Mouse (Mus musculus): ENCODE data around the gene Bche. TPM values are rescaled to one million over a fixed set of nuclear protein-coding genes. Genes with fewer than 3 reads are reported as not detected.
A peak's percentile ranks its signal among the peaks of the same experiment; 100 is the strongest.

The Bche gene
- total and polyA plus RNA-seq, 2 experiments from 2014 or later: 1.5 to 2.6 TPM

DNA sequence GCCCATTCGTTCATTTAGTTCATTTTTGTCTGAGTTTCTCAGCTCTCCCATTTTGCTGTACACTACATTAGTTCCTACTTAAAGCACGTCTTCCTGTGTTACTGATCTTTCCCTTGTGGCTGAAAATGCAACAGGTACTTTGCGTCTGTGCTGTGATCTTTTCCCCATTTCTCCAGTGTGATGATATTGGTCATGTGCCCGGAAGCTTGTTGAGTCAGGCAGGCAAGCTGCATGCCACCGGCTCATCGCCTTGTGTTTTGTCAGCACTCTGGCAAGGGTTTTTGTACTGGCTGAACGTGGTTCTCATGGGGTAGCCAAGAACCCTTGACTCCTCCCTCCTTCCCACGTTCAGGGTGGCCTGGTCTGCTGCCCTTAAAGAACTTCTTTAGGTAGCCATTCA is 1.7 kb upstream of the Bche start:
- H3K27me3 ChIP-seq (ENCODE audit: insufficient read depth, low read length): no peaks in the 10 kb centered on the region
- H3K9ac ChIP-seq: no peak overlapping the region
- no peaks in the 10 kb centered on the region for H3K4me1 ChIP-seq (ENCODE audit: insufficient read depth)
- H3K36me3 ChIP-seq (ENCODE audit: insufficient read depth): no peaks in the 10 kb centered on the region
- 55% methylated on average over 8 of the region's 8 CpGs for WGBS
- no peaks in the 10 kb centered on the region for H3K9me3 ChIP-seq (ENCODE audit: low read length)
- DNase-seq: peak; percentile 45
- H3K4me2 ChIP-seq (ENCODE audit: low read depth): no peak overlapping the region
- ATAC-seq: peak; percentile 60
- H3K27ac ChIP-seq (ENCODE audit: low read depth, low read length): no peak overlapping the region
- H3K4me3 ChIP-seq (ENCODE audit: low read depth, low read length): no peak overlapping the region
- TF ChIP-seq CTCF (IDR thresholded peaks at IDR 0.05; ENCODE audit: low read depth): no peak

DNA sequence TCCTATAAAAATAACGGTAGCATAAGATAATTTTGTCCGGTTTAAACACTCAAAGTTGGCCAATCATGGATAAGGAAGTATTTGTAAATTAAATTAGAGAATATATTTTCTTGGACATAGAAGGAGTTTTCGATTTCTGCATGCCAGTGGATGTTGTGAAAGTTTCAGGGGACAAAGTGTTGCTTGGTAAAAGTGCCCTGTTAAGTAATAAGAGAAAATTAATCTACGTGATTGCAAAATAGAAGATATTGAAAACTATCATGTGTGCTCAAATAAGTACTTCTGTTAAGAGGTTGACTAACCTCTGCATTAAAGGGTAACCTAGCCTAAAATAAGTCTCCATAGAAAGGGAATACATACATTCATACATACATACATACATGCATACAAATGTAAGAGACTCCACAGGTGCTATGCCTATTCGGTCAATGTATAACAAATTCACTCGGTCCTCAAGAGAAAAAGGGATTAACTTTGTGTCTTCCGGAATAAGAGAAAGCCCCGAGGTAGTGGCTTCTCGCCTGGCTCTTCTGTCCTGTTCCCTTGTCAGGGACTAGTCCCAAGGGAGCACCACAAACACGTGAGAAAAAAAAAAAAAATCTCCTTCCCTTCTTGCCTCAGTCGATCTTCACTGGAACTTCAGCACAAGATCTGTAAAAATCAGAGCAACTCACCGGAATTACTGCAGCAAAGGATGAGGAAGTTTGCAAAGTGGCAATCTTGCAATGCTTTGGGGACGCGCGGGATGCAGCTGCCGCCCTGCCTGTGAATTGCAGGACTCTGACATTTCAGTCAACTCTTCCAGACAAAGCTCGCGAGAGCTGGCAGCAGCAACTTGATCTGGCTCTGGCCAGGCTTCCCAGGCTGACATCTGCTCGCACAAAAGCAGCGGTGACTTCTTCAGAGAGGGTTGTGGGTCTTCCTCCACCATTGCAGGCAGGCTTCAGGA is 480 bp downstream of the Bche start:
- Histone ChIP-seq H3K9me3 (ENCODE audit: low read length) (no peaks in the 10 kb centered on the region), H3K9ac (peak overlapping the region; percentile 41), H3K4me1 (ENCODE audit: insufficient read depth) (no peaks in the 10 kb centered on the region), H3K4me3 (ENCODE audit: low read depth, low read length) (peak overlapping the region; percentile 40), H3K27ac (ENCODE audit: low read depth, low read length) (no peak overlapping the region), H3K4me2 (ENCODE audit: low read depth) (peak overlapping the region; percentile 74), H3K36me3 (ENCODE audit: insufficient read depth) (no peaks in the 10 kb centered on the region), H3K27me3 (ENCODE audit: insufficient read depth, low read length) (no peaks in the 10 kb centered on the region)
- ATAC-seq (peak; percentile 85), DNase-seq (peak; percentile 64)
- TF ChIP-seq CTCF (IDR thresholded peaks at IDR 0.05; ENCODE audit: low read depth): no peak
- 19% methylated on average over 20 of the region's 20 CpGs for WGBS

DNA sequence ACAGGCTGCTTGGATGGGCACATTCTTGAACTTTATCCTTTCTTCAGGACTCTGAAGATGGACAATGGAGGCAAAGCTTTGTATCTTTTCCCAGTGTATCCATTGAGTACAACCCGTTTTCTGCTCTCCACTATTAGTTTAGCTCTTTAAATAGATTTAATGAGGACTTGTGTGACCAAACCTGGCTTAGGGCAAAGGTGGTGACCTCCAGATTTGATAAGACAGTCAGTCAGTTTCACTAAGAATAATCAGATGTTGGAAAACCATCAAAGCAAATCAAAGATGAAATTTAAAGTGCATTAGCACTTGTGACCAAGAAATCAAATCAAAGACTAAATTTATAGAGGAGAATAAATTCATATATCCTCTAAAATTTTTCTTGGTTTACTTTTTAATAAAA is 1.7 kb downstream of the Bche start:
- Histone ChIP-seq H3K27ac (ENCODE audit: low read depth, low read length) (no peak overlapping the region), H3K4me2 (ENCODE audit: low read depth) (no peak overlapping the region), H3K9me3 (ENCODE audit: low read length) (no peaks in the 10 kb centered on the region), H3K9ac (no peak overlapping the region), H3K27me3 (ENCODE audit: insufficient read depth, low read length) (no peaks in the 10 kb centered on the region), H3K36me3 (ENCODE audit: insufficient read depth) (no peaks in the 10 kb centered on the region), H3K4me1 (ENCODE audit: insufficient read depth) (no peaks in the 10 kb centered on the region), H3K4me3 (ENCODE audit: low read depth, low read length) (no peak overlapping the region)
- TF ChIP-seq CTCF (IDR thresholded peaks at IDR 0.05; ENCODE audit: low read depth): no peak
- ATAC-seq (no peak), DNase-seq (no peak)
- 31% methylated on average over 1 of the region's 1 CpGs for WGBS

DNA sequence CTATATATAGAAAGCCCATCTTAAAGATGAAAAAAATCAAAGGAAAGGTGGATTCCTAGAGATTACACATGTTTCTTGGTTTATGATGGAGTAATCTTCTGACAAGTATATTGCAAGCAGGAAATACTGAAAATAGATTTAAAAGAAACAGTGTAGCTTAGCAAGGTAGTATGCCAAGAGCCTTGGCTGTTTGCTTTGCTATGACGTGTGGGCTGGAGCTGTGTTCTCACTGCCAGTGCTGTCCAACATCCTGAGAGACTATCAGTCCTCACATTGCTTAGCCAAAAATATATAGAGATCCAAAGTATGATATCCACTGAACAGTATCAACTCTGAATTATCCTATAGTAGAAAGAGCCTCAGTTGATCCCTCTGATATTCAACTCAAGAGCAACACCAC is 9.3 kb downstream of the Bche start:
- no peak for TF ChIP-seq CTCF (IDR thresholded peaks at IDR 0.05; ENCODE audit: low read depth)
- Histone ChIP-seq H3K27ac (ENCODE audit: low read depth, low read length) (no peak overlapping the region), H3K36me3 (ENCODE audit: insufficient read depth) (no peaks in the 10 kb centered on the region), H3K4me2 (ENCODE audit: low read depth) (no peak overlapping the region), H3K4me3 (ENCODE audit: low read depth, low read length) (no peak overlapping the region), H3K4me1 (ENCODE audit: insufficient read depth) (no peaks in the 10 kb centered on the region), H3K9ac (no peak overlapping the region), H3K27me3 (ENCODE audit: insufficient read depth, low read length) (no peaks in the 10 kb centered on the region), H3K9me3 (ENCODE audit: low read length) (no peaks in the 10 kb centered on the region)
- DNase-seq (no peak), ATAC-seq (no peak)
- 67% methylated on average over 1 of the region's 1 CpGs for WGBS

DNA sequence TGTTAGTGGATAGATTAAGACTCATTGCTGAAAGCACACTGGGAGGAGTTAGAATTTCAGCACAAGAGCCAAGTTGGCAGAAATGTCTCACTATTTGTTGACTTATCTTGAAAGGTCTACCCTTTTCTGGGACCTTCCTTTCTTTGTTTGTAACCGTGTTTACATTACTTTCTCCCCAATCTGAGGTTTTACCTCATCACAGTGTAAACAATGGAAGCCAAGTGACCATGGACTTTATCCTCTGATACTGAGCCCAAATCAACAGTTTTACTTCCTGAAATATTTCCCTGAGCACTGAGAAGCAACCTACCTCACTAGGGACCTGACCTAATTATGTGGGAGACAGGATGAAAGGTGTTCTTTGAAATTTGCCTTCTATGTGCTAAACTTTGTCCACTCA is 34.9 kb downstream of the Bche start:
- Histone ChIP-seq H3K36me3 (ENCODE audit: insufficient read depth) (no peaks in the 10 kb centered on the region), H3K4me2 (ENCODE audit: low read depth) (no peak overlapping the region), H3K9me3 (ENCODE audit: low read length) (no peaks in the 10 kb centered on the region), H3K4me3 (ENCODE audit: low read depth, low read length) (no peak overlapping the region), H3K9ac (no peak overlapping the region), H3K4me1 (ENCODE audit: insufficient read depth) (no peaks in the 10 kb centered on the region), H3K27ac (ENCODE audit: low read depth, low read length) (no peak overlapping the region), H3K27me3 (ENCODE audit: insufficient read depth, low read length) (no peaks in the 10 kb centered on the region)
- DNase-seq (no peak), ATAC-seq (no peak)
- 72% methylated on average over 1 of the region's 1 CpGs for WGBS
- TF ChIP-seq CTCF (IDR thresholded peaks at IDR 0.05; ENCODE audit: low read depth): no peak

DNA sequence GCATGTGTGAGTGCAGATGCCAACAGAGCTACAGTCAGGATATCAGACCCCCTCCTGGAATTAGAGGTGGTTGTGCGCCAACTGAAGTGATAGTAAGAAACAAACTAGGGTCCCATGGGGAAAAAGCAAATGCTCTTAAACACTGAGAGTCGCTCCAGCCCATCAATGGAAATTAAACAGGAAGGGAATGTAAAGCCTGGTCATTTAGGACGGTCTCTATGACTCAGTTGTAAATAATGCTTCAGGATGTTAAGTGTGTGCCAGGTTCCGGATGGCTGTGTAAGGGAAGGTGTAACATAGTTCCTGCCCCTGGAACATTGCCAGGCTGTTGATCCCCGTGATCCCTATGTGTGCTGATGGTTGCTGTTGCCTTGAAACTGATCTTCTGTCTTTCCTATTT is 40.0 kb downstream of the Bche start:
- Histone ChIP-seq H3K36me3 (ENCODE audit: insufficient read depth) (no peaks in the 10 kb centered on the region), H3K4me3 (ENCODE audit: low read depth, low read length) (no peak overlapping the region), H3K4me2 (ENCODE audit: low read depth) (no peak overlapping the region), H3K9me3 (ENCODE audit: low read length) (no peaks in the 10 kb centered on the region), H3K27me3 (ENCODE audit: insufficient read depth, low read length) (no peaks in the 10 kb centered on the region), H3K4me1 (ENCODE audit: insufficient read depth) (no peaks in the 10 kb centered on the region), H3K9ac (no peak overlapping the region), H3K27ac (ENCODE audit: low read depth, low read length) (no peak overlapping the region)
- TF ChIP-seq CTCF (IDR thresholded peaks at IDR 0.05; ENCODE audit: low read depth): no peak
- 88% methylated on average over 5 of the region's 5 CpGs for WGBS
- no peak for ATAC-seq
- DNase-seq: no peak

DNA sequence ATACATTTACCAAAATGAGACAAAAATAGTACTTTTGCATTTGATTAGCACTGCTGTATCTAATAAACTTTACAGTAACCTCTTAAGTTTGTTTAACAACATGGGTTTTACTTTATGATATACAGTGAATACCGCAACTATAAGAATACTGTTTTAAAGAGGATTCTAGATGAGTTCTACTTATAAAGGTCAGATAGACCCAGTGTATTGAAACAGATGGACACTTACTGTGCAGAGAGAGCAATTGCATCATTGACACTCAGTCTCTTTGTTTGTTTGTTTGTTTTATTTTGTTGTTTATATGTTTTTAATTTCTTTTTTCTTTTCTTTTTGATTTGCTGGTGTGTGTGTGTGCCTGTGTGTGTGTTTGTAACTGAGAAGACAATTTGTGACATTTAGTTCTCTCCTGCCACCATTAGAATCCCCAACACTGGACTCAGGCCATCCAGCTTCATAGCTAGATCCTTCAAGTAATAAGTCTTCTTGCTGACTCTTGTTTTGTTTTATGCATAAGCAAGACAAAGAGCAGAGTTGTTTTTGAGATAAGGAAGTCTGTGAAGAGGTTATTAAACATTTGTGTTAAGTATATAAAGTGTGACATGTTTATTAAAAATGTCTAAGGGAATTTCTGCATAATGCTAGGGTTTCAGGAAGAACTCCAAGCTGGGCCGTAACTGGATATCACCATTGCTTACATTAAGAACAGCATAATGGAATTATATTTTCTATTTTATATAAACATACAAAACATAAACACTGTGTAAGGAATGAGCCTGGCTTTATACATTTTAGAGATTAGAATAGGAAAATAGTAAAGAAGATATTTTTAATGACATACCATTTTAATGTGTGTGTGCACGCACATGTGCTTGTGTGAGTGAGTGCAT is 40.7 kb downstream of the Bche start:
- DNase-seq (no peak), ATAC-seq (no peak)
- no peak for TF ChIP-seq CTCF (IDR thresholded peaks at IDR 0.05; ENCODE audit: low read depth)
- H3K9me3 ChIP-seq (ENCODE audit: low read length): no peaks in the 10 kb centered on the region
- H3K9ac ChIP-seq: no peak overlapping the region
- no peak overlapping the region for H3K4me2 ChIP-seq (ENCODE audit: low read depth)
- H3K4me1 ChIP-seq (ENCODE audit: insufficient read depth): no peaks in the 10 kb centered on the region
- H3K27ac ChIP-seq (ENCODE audit: low read depth, low read length): no peak overlapping the region
- H3K4me3 ChIP-seq (ENCODE audit: low read depth, low read length): no peak overlapping the region
- H3K36me3 ChIP-seq (ENCODE audit: insufficient read depth): no peaks in the 10 kb centered on the region
- no peaks in the 10 kb centered on the region for H3K27me3 ChIP-seq (ENCODE audit: insufficient read depth, low read length)
- 97% methylated on average over 3 of the region's 3 CpGs for WGBS

All from forebrain, postnatal 0 days (tissue).